Mouse (Mus musculus): ENCODE data around the gene Arhgap22. TPM values are rescaled to one million over a fixed set of nuclear protein-coding genes. Genes with fewer than 3 reads are reported as not detected.

Arhgap22 gene
- total RNA-seq, 2 experiments from 2014 or later: 7.5 to 8.4 TPM

DNA sequence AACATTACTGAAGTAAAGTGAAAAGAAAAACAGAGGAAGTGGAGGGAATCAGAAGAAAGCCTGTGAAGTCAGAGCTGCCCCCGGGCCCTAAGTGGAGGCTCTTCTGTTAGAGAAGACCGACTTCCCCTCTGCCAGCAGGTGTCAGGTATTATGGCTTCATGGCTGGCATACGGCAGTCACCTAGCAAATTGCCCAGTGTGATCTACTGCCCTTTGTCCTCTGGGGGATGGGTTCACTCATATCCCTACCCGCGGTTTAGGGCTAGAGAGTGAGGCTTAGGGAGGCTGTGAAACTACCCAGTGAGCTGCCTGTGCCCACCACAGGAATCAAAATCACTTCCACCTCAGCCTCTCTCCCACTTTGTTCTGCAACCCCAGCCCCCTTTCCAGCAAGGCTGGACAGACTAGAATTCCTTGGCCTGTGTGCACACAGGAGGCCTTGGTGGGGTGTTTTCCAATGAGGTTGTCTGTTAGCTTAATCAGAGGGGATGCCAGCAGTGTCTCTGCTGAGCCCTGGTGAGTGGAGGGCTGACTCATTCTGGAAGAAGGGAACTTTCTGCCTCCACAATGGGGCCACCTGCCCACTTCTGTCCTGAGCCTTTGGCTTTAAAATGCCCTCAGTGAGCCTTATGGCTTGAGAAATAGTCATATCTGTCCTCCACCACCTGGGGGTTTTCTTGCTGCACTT is 1.4 kb upstream of the Arhgap22 start:
- no peak for DNase-seq (ENCODE audit: extremely low spot score in 1 of 2, low spot score in 1 of 2)

DNA sequence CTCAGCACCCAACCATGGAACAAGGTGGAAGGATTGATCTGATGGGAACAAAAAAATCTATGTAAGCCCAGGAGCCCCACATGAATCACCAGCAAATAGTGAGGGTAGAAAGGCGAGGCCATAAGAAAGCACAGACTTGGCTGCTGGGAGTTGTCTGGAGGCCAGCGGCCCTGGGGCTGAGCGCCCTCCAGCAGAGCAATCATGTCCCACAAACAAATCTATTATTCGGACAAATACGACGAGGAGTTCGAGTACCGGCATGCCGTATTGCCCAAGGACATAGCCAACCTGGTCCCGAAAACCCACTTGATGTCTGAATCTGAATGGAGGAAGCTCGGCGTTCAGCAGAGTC is 892 bp upstream of the Arhgap22 start:
- DNase-seq (ENCODE audit: extremely low spot score in 1 of 2, low spot score in 1 of 2): no peak

- no peak for DNase-seq (ENCODE audit: extremely low spot score in 1 of 2, low spot score in 1 of 2)
These were observed 922 bp downstream of the Arhgap22 start for GRCm38 (mm10) chr14:33214767-33215128.

DNA sequence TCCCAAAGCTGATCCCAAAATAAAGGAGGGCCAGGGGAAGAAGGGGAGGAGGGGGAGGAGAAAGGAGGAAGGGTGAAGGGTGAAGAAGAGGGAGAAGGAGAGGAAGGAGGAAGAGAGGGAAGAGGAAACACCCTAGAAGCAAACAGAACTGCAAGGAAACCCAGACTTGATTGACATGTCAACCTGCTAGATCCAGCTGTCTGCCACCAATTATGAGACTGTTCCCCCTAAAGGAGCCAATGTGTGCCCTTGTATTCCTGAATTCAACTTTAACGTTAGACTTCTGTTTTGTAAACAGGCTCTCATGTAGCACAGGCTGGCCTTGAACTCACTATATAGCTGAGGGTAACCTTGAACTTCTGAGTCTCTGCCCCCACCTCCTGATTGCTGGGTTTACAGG is 1.3 kb downstream of the Arhgap22 start:
- DNase-seq (ENCODE audit: extremely low spot score in 1 of 2, low spot score in 1 of 2): no peak

GRCm38 (mm10) chr14:33216343-33217208 is 2.8 kb downstream of the Arhgap22 start:
- no peak for DNase-seq (ENCODE audit: extremely low spot score in 1 of 2, low spot score in 1 of 2)

GRCm38 (mm10) chr14:33225235-33225634 is 11.4 kb downstream of the Arhgap22 start:
- no peak for DNase-seq (ENCODE audit: extremely low spot score in 1 of 2, low spot score in 1 of 2)

- DNase-seq (ENCODE audit: extremely low spot score in 1 of 2, low spot score in 1 of 2): no peak
These were observed 16.8 kb downstream of the Arhgap22 start for GRCm38 (mm10) chr14:33230672-33231071.

DNA sequence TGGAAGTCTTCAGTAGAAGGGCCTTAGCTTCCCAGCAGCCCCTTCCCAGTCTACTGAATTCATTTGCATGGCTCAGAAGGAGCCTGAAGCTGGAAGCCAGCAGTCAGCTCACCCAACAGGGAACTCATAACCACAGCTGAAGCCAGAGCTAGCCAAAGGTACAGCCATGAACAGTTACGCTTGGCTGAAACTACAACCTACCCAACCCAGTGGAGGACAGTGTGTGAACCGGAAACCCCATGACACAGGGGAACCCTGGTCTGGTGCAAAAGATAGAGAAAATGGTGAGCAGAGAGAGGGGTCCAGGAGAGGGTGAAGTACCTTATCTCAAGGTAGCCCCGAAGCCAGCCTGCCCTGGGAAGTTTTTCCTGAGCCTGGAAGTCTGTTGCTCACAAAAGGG is 17.5 kb downstream of the Arhgap22 start:
- no peak for DNase-seq (ENCODE audit: extremely low spot score in 1 of 2, low spot score in 1 of 2)

DNA sequence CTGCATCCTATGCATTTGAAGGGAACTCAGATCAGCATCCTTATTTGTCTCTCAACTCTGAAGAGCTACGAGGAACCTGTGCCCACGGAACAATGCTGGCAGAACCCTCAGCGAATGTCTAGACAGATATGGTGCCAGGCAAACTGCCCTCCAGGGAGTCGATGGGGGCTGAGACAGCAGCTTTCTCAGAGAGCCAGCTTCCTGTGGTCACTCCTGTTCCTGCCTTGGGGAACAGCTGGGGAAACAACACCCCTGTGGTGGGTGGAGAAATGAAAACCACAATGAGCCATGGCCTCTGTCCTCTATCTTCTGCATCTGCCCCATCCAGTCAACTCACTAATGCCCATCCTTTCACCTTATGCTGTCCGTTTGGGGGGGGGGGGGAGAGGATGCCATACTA is 18.2 kb downstream of the Arhgap22 start:
- DNase-seq (ENCODE audit: extremely low spot score in 1 of 2, low spot score in 1 of 2): no peak

- DNase-seq (ENCODE audit: extremely low spot score in 1 of 2, low spot score in 1 of 2): no peak
These were observed 21.8 kb downstream of the Arhgap22 start for GRCm38 (mm10) chr14:33235661-33236060.

- no peak for DNase-seq (ENCODE audit: extremely low spot score in 1 of 2, low spot score in 1 of 2)
These were observed 26.6 kb downstream of the Arhgap22 start for GRCm38 (mm10) chr14:33240400-33240799.

DNA sequence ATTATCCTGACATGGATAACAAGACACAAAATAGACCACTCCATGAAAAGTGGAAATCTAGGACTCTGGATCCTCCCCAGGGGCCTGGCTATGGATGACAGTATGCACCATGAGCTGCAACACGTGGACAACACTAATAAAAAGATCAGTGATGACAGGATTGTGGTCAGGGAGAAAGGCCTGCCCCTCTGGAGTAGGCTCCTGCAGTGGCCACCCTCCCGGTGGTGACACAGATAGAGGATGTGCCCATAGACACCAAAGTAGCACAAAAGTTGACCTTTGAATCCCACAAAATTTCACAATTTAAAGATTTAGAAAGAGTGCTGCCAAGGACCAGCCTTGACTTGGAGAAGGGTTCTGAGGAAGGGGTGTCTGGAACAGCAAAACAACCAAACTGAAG is 29.4 kb downstream of the Arhgap22 start:
- no peak for DNase-seq (ENCODE audit: extremely low spot score in 1 of 2, low spot score in 1 of 2)

DNA sequence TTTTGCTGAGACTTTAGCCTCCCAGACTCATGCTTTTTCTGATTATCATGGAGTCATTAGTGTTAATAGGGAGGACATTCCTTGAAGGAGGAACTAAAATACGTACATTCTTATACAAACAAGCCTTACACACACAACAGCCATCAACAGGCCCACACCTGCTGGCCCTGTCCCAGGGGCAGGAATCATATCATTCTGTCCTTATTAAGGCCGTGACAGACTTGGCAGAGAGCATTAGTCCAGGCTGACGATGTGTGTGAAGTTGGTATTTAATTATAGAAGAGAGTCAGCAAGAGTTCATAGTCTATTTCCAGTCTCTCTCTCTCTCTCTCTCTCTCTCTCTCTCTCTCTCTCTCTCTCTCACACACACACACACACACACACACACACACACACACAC is 30.7 kb downstream of the Arhgap22 start:
- DNase-seq (ENCODE audit: extremely low spot score in 1 of 2, low spot score in 1 of 2): no peak

GRCm38 (mm10) chr14:33244946-33245345 is 31.1 kb downstream of the Arhgap22 start:
- no peak for DNase-seq (ENCODE audit: extremely low spot score in 1 of 2, low spot score in 1 of 2)

GRCm38 (mm10) chr14:33246476-33246875 is 32.6 kb downstream of the Arhgap22 start:
- peak in 1 of 2 experiments; percentile 58 for DNase-seq (ENCODE audit: extremely low spot score in 1 of 2, low spot score in 1 of 2)

- DNase-seq (ENCODE audit: extremely low spot score in 1 of 2, low spot score in 1 of 2): no peak
These were observed 33.8 kb downstream of the Arhgap22 start for GRCm38 (mm10) chr14:33247623-33248022.

GRCm38 (mm10) chr14:33248741-33249140 is 34.9 kb downstream of the Arhgap22 start:
- no peak for DNase-seq (ENCODE audit: extremely low spot score in 1 of 2, low spot score in 1 of 2)

- no peak for DNase-seq (ENCODE audit: extremely low spot score in 1 of 2, low spot score in 1 of 2)
These were observed 36.6 kb downstream of the Arhgap22 start for GRCm38 (mm10) chr14:33250215-33250939.

- no peak for DNase-seq (ENCODE audit: extremely low spot score in 1 of 2, low spot score in 1 of 2)
These were observed 37.3 kb downstream of the Arhgap22 start for GRCm38 (mm10) chr14:33250956-33251745.

DNA sequence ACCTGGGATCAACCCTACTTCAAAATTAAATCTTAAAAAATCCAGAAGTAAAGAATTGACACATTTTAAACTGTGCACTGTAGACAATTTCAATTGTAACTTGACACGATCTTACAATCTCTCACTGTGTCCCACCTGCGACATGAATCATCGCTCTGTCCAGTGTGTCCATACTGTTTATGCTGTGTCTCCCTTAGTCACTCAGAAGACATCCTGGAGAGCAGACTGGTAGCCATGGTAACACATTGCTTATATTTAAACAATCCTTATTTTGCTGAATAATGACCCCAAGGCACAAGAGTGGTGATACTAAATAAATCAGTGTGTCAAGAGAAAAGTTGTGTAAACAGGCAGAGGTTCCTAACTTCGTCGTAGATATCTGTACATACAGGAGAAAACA is 44.4 kb downstream of the Arhgap22 start:
- no peak for DNase-seq (ENCODE audit: extremely low spot score in 1 of 2, low spot score in 1 of 2)

DNA sequence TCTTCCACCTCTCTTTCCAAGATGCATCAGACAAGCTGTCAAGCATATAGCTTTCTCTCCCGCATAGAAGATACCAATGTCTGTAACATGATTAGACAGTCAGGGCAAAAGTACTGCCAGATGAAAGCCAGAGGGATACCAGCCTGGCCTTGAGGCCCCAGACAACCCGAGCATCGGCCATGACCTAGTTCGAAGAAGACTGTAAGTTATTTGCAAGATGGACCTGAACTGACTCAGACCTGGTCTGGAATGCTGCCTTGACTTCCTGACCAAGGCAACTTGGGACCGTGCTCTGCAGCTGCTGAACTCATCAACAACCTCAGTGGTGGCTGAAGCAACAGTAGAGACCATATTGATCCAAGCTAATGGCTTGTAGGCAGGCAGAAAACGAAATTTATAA is 46.3 kb downstream of the Arhgap22 start:
- DNase-seq (ENCODE audit: extremely low spot score in 1 of 2, low spot score in 1 of 2): no peak

All from layer of hippocampus, postnatal 25 days (tissue).